In the genomic region with DNA sequence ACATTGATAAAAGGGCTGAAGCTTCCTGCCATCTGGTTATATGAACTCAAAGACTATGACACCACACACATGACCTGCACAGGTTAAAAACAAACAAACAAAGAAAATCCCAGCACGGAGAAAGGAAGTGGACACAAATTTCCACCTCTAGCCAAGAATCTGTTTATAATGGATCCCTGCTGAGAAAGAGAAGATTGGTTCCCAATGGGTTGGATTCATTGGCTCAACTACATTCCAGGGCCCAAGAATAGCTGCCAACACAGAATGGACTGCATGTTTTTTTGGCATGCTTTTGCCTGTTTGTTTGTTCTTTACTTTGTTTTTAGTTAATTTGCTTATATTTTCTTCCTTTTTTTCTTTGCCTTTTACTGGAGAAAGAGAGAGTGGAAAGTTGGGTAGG, we compare ENCODE assay signal across 16 mouse cellular contexts.
"Had no signal": no experiment of that assay in that cellular context is flagged by ENCODE, and none has a peak within 500 bp of the region (broad histone marks: within the 10 kb centered on the region; RNA-seq: fewer than 3 reads in every experiment).

No protein-coding gene starts in this region.

- H3K9ac ChIP-seq: lung, embryonic 15.5 days; midbrain, embryonic 13.5 days; midbrain, embryonic 15.5 days; neural tube, embryonic 12.5 days; stomach, embryonic 15.5 days had no signal

- H3K36me3 ChIP-seq: lung, embryonic 15.5 days; midbrain, embryonic 13.5 days; midbrain, embryonic 15.5 days; neural tube, embryonic 12.5 days; stomach, embryonic 15.5 days had no signal

- H3K27me3 ChIP-seq: lung, embryonic 15.5 days; megakaryocyte, embryonic 14.5 days; midbrain, embryonic 13.5 days; midbrain, embryonic 15.5 days; neural tube, embryonic 12.5 days; stomach, embryonic 15.5 days had no signal

- H3K4me2 ChIP-seq: lung, embryonic 15.5 days; midbrain, embryonic 11.5 days; midbrain, embryonic 13.5 days; midbrain, embryonic 15.5 days; neural tube, embryonic 12.5 days; stomach, embryonic 15.5 days had no signal

- H3K9me3 ChIP-seq: lung, embryonic 15.5 days; midbrain, embryonic 13.5 days; midbrain, embryonic 15.5 days; neural tube, embryonic 12.5 days; stomach, embryonic 15.5 days had no signal

- H3K4me3 ChIP-seq: lung, embryonic 15.5 days; megakaryocyte, embryonic 14.5 days; midbrain, embryonic 13.5 days; midbrain, embryonic 15.5 days; neural tube, embryonic 12.5 days; stomach, embryonic 15.5 days had no signal

- DNase-seq: lung, adult 2 months; lung, postnatal 14 days; lung, postnatal 36 days; right cerebral cortex, postnatal 14 days; thymus, adult 2 months; thymus, postnatal 36 days had no signal

- ATAC-seq: lung, postnatal 0 days; midbrain, embryonic 13.5 days; midbrain, embryonic 15.5 days had no signal

- H3K27ac ChIP-seq: lung, embryonic 15.5 days; macrophage; midbrain, embryonic 13.5 days; midbrain, embryonic 15.5 days; neural tube, embryonic 12.5 days; stomach, embryonic 15.5 days; stomach, postnatal 0 days had no signal

- H3K4me1 ChIP-seq: lung, embryonic 15.5 days; megakaryocyte, embryonic 14.5 days; midbrain, embryonic 13.5 days; midbrain, embryonic 15.5 days; neural tube, embryonic 12.5 days; stomach, embryonic 15.5 days had no signal
